Mouse (Mus musculus) limb, embryonic 13.5 days (tissue): ENCODE results near the gene Gm20388. TPM values are rescaled to one million over a fixed set of nuclear protein-coding genes. Genes with fewer than 3 reads are reported as not detected.

Experiments
- ATAC-seq: fragments of 200-750 bp; cut with Nextera tagmentation; 2 replicates; pipeline ENCODE4 v1.8.0; 2017; ENCODE audit warnings: low read depth, moderate number of reproducible peaks, moderate TSS enrichment; ENCODE audit not compliant: low FRiP score
- H3K27ac ChIP-seq: fragments of 300-500 bp; sonication (generic); 2 replicates; pipeline ENCODE4 v1.5.1; 2015; ENCODE audit warnings: inconsistent platforms, mild to moderate bottlenecking, moderate library complexity
- H3K27me3 ChIP-seq: fragments of 300-500 bp; sonication (generic); 2 replicates; pipeline ENCODE4 v1.6.1; 2015; ENCODE audit warnings: mild to moderate bottlenecking, inconsistent platforms
- H3K36me3 ChIP-seq: fragments of 300-500 bp; sonication (generic); 2 replicates; pipeline ENCODE4 v1.6.1; 2015; ENCODE audit warnings: inconsistent platforms, mild to moderate bottlenecking, moderate library complexity
- H3K4me1 ChIP-seq: fragments of 300-500 bp; sonication (generic); 2 replicates; pipeline ENCODE4 v1.6.1; 2015; ENCODE audit warnings: inconsistent platforms
- H3K4me2 ChIP-seq: fragments of 300-500 bp; sonication (generic); replicated peaks from 2 replicates; pipeline ENCODE4 v1.6.1; 2015; ENCODE audit warnings: inconsistent platforms, mild to moderate bottlenecking, moderate library complexity
- H3K4me3 ChIP-seq: fragments of 300-500 bp; sonication (generic); 2 replicates; pipeline ENCODE4 v1.5.1; 2015; ENCODE audit warnings: moderate library complexity, mild to moderate bottlenecking, inconsistent platforms
- H3K9ac ChIP-seq: fragments of 300-500 bp; sonication (generic); 2 replicates; pipeline ENCODE4 v1.6.1; 2015; ENCODE audit warnings: mild to moderate bottlenecking, inconsistent platforms
- H3K9me3 ChIP-seq: fragments of 300-500 bp; sonication (generic); 2 replicates; pipeline ENCODE4 v1.6.1; 2016; ENCODE audit warnings: inconsistent platforms
- WGBS: fragments of 180-500 bp; shearing (Covaris S2); methylation state at CpG from one replicate; pipeline ENCODE4 v1.1.7; 2015; 5-methylcytosine and 5-hydroxymethylcytosine counted together
- polyA plus RNA-seq: library from polyadenylated mRNA; unstranded; fragments of >200 nt; fragmentation: Nextera tagmentation; extraction: Ambion mirVana; gene quantifications from 2 replicates; pipeline ENCODE4 v1.2.1, GENCODE M21; 2015

Gm20388 gene
- polyA plus RNA-seq, 1 experiment from 2014 or later: 7.1 TPM

DNA sequence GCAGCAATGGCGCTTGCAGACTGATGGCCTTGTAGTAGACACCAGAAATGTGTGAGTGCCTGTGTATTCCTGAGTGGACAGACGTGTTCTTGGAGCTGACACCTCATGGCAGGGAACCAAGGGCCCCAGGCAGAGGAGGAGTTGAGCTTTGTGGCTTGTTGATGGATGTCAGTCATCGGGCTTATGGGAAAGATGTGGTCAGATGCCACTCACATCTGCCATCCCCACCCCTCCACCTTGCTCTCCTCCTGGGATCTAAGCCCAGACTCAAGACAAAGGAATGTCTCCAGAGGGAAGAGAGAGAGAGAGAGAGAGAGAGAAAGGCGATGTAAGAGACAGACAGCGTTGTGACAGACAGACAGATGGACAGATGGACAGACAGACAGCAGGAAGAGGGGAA, 1378.7 kb downstream of the Gm20388 start:
- ATAC-seq: no peak
- Histone ChIP-seq H3K4me1 (peaks cover 42% of the 10 kb centered on the region), H3K4me3 (no peak overlapping the region), H3K9me3 (no peaks in the 10 kb centered on the region), H3K27me3 (peaks cover 71% of the 10 kb centered on the region), H3K27ac (no peak overlapping the region), H3K4me2 (no peak overlapping the region), H3K36me3 (no peaks in the 10 kb centered on the region), H3K9ac (no peak overlapping the region)
- 79% methylated on average over 5 of the region's 5 CpGs for WGBS

DNA sequence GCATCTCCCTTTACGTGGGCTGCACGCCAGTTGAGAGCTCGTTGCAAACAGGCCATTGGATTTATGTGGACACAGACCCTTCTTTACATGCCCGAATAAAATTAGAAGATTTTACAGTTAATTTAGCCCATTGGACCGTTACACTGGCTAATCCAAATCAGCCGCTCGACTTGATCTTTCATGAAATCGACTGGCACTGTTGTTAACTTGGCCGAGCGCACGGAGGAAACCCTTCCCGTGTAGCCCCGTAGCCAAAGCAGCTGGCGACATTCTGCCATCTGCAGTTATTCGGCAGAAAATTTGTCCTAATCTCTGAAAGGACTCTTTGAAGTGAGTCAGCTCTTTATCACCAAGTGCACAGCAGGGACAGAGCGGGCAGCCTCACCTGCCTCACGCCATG, 1379.9 kb downstream of the Gm20388 start:
- Histone ChIP-seq H3K4me2 (no peak overlapping the region), H3K9me3 (no peaks in the 10 kb centered on the region), H3K9ac (no peak overlapping the region), H3K36me3 (no peaks in the 10 kb centered on the region), H3K4me3 (no peak overlapping the region), H3K4me1 (peaks cover 52% of the 10 kb centered on the region), H3K27me3 (peaks cover 83% of the 10 kb centered on the region), H3K27ac (no peak overlapping the region)
- no peak for ATAC-seq
- 66% methylated on average over 17 of the region's 17 CpGs for WGBS

DNA sequence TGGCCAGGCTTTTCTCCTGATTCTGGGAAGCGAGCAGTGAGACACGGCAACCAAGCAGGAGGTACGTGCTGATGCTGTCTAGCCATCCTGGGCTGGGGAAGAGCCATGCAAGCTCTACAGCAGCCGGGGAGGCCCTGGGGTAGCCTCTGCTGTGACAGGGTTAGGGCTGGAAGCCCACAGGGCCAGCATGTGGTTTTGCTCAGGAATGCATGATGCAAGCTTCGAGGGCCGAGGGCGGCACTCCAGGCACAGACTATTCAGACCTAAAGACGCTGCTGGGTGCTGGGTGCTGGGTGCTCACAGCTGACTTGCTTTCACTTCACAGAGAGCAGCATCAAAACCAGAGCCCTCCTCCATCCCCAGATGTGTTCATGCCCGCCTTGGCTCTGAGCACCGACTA, 1382.8 kb downstream of the Gm20388 start:
- H3K27ac ChIP-seq: no peak overlapping the region
- ATAC-seq: no peak
- no peak overlapping the region for H3K9ac ChIP-seq
- WGBS: 80% methylated on average over 10 of the region's 10 CpGs
- H3K4me3 ChIP-seq: no peak overlapping the region
- peaks cover 94% of the 10 kb centered on the region for H3K27me3 ChIP-seq
- no peak overlapping the region for H3K4me2 ChIP-seq
- no peaks in the 10 kb centered on the region for H3K9me3 ChIP-seq
- no peaks in the 10 kb centered on the region for H3K36me3 ChIP-seq
- peaks cover 52% of the 10 kb centered on the region for H3K4me1 ChIP-seq

DNA sequence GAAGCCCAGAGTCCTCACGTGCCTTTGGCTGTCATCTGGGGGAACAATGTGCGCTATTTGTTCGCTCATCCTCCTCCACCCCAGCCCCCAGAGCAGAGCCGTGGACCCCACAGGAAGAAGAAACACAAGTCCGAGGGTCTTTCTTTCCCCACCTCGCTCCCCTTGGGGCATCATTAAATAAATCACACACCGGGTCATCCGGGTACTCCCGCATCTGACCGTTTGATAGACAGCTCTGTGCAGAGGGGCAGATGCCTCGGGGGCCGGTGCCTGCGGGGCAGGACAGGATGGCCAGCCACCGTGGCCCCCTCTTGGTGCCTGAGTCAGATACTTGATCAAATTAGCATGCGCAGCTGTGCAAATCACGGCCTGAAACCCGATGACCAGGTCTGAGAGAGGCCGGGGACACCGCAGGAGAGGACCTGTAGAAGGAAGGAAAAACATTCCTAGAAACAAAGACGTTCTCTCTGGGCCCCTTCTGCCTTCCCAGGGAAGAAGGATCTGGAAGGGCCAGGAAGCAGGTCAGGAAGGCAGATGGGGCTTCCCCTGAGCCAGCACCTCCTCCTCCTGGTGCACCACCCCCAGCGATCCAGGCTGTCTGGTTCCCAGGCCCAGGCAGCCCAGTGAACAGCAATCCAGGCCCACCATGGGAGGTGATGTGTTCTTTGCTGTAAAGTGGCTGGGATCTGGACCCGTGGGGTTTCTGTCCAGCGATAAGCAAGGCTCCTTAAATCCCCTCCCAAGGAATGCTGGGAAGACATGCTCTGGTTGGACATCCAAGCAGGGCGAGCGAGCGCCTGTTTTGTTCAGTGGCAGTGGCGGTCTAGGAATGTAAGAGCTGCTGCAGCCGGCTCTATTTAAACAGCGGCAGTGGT, 1383.8 kb downstream of the Gm20388 start:
- no peak overlapping the region for H3K27ac ChIP-seq
- H3K4me2 ChIP-seq: peak overlapping the region; percentile 12; the same call in 1 of the 2 replicates
- H3K9ac ChIP-seq: peak overlapping the region; percentile 50; the same call in 1 of the 2 replicates
- peaks cover 62% of the 10 kb centered on the region for H3K4me1 ChIP-seq
- peaks cover 94% of the 10 kb centered on the region for H3K27me3 ChIP-seq
- no peak overlapping the region for H3K4me3 ChIP-seq
- H3K36me3 ChIP-seq: no peaks in the 10 kb centered on the region
- H3K9me3 ChIP-seq: no peaks in the 10 kb centered on the region
- ATAC-seq: 0 out of 2 replicates have a peak, but pooled peaks have one; percentile 34
- 20% methylated on average over 29 of the region's 29 CpGs for WGBS

DNA sequence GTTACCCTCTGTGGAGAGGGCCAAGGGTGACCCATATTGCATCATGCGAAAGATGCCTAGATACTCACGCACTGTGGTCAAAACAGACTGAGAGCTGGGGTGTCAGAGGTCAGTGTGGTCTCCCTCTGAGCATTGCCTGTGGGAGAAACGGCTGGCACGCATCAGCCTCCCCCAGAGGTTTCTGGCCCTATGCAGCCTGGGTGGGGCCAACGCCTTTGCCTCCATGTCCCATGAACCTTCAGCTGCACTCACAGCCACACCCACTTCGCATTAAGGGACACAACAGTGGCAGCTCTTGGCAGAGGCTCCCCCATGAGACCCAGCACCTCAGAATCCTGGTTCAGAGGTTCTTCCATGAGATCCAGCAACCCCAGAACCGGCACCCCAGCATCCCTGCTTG, 1385.4 kb downstream of the Gm20388 start:
- peaks cover 76% of the 10 kb centered on the region for H3K4me1 ChIP-seq

DNA sequence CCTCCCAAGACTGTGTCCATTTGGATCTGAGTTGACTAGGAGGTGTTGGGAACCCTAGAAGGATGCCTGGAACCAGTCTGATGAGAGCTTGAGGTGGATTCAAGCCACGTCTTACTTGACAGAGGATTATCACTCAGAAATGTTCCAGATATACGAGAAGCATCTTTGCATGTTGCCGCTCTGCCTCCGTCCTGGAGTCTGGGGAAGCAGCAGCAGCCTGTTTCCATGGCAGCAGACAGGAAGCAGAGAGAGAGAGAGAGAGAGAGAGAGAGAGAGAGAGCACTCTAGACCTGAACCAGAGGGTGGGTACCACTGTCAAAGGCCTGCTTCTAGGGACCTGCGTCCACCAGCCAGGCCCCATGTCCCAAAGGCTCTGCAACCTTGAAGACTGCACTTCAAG, 1386.0 kb downstream of the Gm20388 start:
- Histone ChIP-seq H3K4me3 (no peak overlapping the region), H3K36me3 (no peaks in the 10 kb centered on the region), H3K27me3 (peaks cover 82% of the 10 kb centered on the region), H3K9ac (no peak overlapping the region; the same call in 1 of the 2 replicates), H3K27ac (no peak overlapping the region), H3K4me2 (no peak overlapping the region), H3K4me1 (peaks cover 81% of the 10 kb centered on the region), H3K9me3 (no peaks in the 10 kb centered on the region)
- ATAC-seq: no peak
- WGBS: 28% methylated on average over 5 of the region's 5 CpGs

More for the DNA sequence above, 1385.4 kb downstream of the Gm20388 start:
- no peak overlapping the region; the same call in 1 of the 2 replicates for H3K9ac ChIP-seq
- H3K27me3 ChIP-seq: peaks cover 86% of the 10 kb centered on the region
- H3K27ac ChIP-seq: no peak overlapping the region
- H3K4me2 ChIP-seq: no peak overlapping the region
- no peaks in the 10 kb centered on the region for H3K9me3 ChIP-seq
- no peak for ATAC-seq
- WGBS: 75% methylated on average over 7 of the region's 7 CpGs
- no peak overlapping the region for H3K4me3 ChIP-seq
- H3K36me3 ChIP-seq: no peaks in the 10 kb centered on the region

DNA sequence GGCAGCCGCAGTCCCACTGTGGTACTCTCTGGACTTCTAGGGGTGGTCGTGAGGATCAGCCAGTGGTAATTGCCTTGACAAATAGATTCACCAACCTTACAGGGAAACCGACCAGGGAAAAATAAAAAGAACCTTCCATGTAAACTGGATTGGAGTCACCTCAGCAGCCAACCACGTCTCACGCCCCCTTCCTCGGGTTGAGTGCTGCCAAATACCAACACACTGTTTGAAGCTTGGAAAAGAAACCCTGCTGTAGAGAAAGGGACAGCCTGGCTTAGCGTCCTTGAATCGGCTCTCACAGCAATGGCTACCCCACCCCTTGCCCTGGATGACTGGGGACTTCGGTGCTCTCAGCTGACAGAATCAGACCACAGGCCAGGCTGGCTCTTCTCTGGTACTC, 1386.7 kb downstream of the Gm20388 start:
- no peaks in the 10 kb centered on the region for H3K9me3 ChIP-seq
- H3K4me1 ChIP-seq: peaks cover 86% of the 10 kb centered on the region
- peaks cover 77% of the 10 kb centered on the region for H3K27me3 ChIP-seq
- H3K36me3 ChIP-seq: no peaks in the 10 kb centered on the region
- no peak overlapping the region for H3K4me3 ChIP-seq
- no peak for ATAC-seq
- no peak overlapping the region for H3K4me2 ChIP-seq
- H3K9ac ChIP-seq: no peak overlapping the region
- H3K27ac ChIP-seq: no peak overlapping the region
- 56% methylated on average over 9 of the region's 9 CpGs for WGBS

DNA sequence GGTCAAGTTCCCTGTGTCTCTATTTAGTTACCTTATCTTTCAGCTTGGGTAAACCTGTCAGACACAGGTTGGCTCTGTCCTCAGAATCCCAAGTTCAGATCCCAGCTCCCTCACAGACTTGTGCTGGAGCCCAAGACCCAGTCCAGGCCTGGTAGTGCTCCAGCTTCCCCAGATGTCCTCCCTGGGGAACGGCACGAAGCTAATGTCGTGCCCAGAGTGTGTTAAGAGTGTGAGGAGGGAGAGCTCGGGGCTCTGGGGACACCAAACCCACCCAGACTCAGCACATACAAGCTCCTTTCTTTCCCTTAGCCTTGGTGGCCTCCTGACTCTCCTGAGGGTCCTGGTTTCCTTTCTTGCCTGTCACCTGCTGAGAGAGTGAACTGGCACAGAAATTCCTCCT, 1389.4 kb downstream of the Gm20388 start:
- ATAC-seq: no peak
- Histone ChIP-seq H3K27me3 (peaks cover 74% of the 10 kb centered on the region), H3K36me3 (no peaks in the 10 kb centered on the region), H3K27ac (no peak overlapping the region), H3K4me3 (no peak overlapping the region), H3K4me1 (peaks cover 83% of the 10 kb centered on the region), H3K4me2 (peak overlapping the region; percentile 66), H3K9ac (no peak overlapping the region), H3K9me3 (no peaks in the 10 kb centered on the region)
- WGBS: 8% methylated on average over 4 of the region's 4 CpGs

DNA sequence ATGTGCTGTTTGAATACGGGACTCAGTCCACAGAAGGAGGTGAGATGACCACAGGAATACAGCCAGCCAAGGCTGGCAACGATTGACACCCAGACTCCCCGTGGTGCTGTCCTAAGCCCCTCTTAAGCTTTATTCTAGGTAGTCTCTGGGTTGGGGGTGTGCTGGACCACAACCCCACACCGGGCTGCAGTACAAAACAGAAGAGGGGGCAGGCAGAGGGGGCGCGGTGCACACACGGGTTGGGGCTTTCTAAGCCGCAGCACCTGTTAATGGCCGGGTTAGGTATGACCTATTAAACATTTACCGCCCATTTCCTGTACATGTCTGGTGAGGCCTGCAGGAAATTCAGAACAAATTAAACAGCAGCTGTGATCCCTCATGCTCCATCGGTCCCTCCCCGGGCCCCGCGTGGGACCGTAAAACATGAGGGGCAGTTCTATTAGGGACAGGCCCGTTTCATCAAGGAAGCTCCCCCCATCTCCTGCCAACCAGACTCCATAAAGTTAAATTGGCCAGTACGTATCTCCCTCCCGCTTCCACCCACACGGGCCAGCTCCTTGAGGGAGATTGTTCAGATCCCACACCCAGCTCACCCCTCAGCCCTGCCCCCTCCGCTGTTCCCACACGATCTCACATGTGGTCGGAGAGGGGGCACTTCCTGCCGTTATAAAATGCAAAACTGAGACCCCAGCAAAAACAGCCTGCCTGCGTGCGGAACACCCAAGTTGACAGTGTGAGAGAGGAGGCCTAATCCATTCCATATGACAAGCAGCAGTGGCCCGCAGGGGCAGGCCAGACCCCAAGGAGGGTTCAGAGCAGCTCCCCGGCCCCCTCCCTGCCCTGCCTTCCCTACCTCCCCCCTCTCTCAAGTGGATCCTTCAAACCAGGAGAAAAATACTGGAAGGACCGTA, 1390.1 kb downstream of the Gm20388 start:
- peaks cover 81% of the 10 kb centered on the region for H3K4me1 ChIP-seq
- peak; percentile 85 for ATAC-seq
- peak overlapping the region; percentile 66 for H3K4me2 ChIP-seq
- H3K4me3 ChIP-seq: peak overlapping the region; percentile 29
- H3K9ac ChIP-seq: peak overlapping the region; percentile 56; the same call in 1 of the 2 replicates
- WGBS: 4% methylated on average over 28 of the region's 28 CpGs
- H3K27me3 ChIP-seq: peaks cover 72% of the 10 kb centered on the region
- H3K9me3 ChIP-seq: no peaks in the 10 kb centered on the region
- peak overlapping the region; percentile 80 for H3K27ac ChIP-seq
- H3K36me3 ChIP-seq: no peaks in the 10 kb centered on the region

DNA sequence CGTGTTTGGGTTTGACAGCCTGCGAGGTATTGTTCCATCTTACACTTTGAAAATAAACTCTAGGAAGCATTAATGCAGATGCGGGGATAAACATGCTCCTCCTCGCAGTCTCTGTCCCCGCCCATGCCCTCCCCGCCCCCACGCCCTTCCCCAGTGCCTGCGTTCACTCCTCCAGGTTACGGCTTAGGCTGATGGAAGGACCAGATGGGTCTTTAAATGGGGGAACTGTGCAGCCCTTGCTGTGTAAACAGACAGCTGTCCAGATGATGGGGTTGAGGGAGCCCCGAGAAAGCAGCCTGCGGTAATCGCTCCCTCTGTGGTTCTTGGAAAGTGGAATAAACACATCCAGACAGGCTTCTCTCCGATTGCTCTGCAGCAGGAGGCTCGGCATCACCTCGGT, 1390.8 kb downstream of the Gm20388 start:
- peak; percentile 45; the same call in 1 of the 2 replicates for ATAC-seq
- Histone ChIP-seq H3K4me1 (peaks cover 82% of the 10 kb centered on the region), H3K4me3 (peak overlapping the region; percentile 29), H3K4me2 (peak overlapping the region; percentile 66), H3K27ac (peak overlapping the region; percentile 80), H3K9ac (peak overlapping the region; percentile 53; the same call in 1 of the 2 replicates), H3K36me3 (no peaks in the 10 kb centered on the region), H3K9me3 (no peaks in the 10 kb centered on the region), H3K27me3 (peaks cover 70% of the 10 kb centered on the region)
- WGBS: 2% methylated on average over 15 of the region's 15 CpGs

DNA sequence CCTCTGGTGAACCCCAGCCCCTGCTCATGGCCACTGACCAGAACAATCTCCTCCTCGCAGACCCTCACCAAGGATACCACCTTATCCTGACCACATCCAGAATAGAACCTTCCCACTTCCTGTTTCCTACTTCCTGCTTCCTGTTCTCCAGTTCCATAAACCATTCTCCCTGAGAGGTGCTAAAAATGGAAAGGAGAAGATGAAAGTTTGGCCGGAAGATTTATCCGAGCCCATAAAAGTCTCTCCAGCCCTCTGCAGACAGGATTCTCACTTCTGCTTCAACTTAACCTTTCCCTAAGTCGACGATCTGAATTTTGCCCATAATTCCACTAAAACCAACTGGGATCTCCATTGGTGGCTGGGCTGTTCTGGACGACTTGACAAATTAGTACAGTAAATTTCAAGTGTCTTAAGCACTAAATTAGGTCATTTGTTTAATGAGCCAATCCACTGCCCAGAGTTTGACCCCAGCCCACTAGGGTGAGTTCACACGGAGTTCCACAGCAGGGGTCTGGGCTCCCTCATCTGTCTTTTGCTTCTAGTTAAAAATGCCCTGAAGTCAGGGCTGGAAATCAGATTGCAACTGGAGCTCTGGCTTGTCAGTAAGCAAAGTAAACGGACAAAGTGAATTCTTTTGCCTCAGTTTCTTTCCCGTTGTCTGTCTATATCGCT, 1391.5 kb downstream of the Gm20388 start:
- H3K27ac ChIP-seq: peak overlapping the region; percentile 80
- peak overlapping the region; percentile 66 for H3K4me2 ChIP-seq
- no peak for ATAC-seq
- 17% methylated on average over 10 of the region's 10 CpGs for WGBS
- H3K27me3 ChIP-seq: peaks cover 67% of the 10 kb centered on the region
- H3K9ac ChIP-seq: no peak overlapping the region
- peak overlapping the region; percentile 29 for H3K4me3 ChIP-seq
- H3K4me1 ChIP-seq: peaks cover 82% of the 10 kb centered on the region
- no peaks in the 10 kb centered on the region for H3K9me3 ChIP-seq
- no peaks in the 10 kb centered on the region for H3K36me3 ChIP-seq
